Mouse (Mus musculus) MEL (cell line): ENCODE measurements around the gene Bcr. TPM values are rescaled to one million over a fixed set of nuclear protein-coding genes. Genes with fewer than 3 reads are reported as not detected.

Source experiments
- DNase-seq: peaks from one replicate; pipeline ENCODE4 v3.0.0; 2011; ENCODE audit warnings: low read depth, low spot score
- H3K27ac ChIP-seq: 2 replicates; pipeline ENCODE4 v1.5.1; 2012; ENCODE audit warnings: low read depth, mild to moderate bottlenecking, control low read depth, low read length, moderate library complexity; ENCODE audit not compliant: control insufficient read depth
- H3K27me3 ChIP-seq, 2 experiments: fragments of 150-350 bp in 1 of 2; sonication (generic) in 1 of 2; 2 replicates each; pipeline ENCODE4 v1.6.1; 2012; ENCODE audit warnings: low read length in 2 of 2, mild to moderate bottlenecking in 2 of 2, improper control_type of control experiment in 1 of 2, moderate library complexity in 1 of 2; ENCODE audit not compliant: insufficient read depth in 2 of 2, control insufficient read depth in 1 of 2
- H3K36me3 ChIP-seq, 2 experiments: 2 replicates each; pipeline ENCODE4 v1.6.1; 2012 to 2014; ENCODE audit warnings: low read length in 2 of 2, improper control_type of control experiment in 1 of 2, inconsistent platforms in 1 of 2, mild to moderate bottlenecking in 1 of 2; ENCODE audit not compliant: insufficient read depth in 2 of 2, control insufficient read depth in 1 of 2
- H3K4me1 ChIP-seq, 2 experiments: fragments of 150-350 bp in 1 of 2; sonication (generic) in 1 of 2; 2 replicates each; pipeline ENCODE4 v1.6.1; 2012; ENCODE audit warnings: low read length in 2 of 2, improper control_type of control experiment in 1 of 2, mild to moderate bottlenecking in 1 of 2; ENCODE audit not compliant: insufficient read depth in 2 of 2, control insufficient read depth in 1 of 2
- H3K4me3 ChIP-seq, 2 experiments: fragments of 150-350 bp in 1 of 2; sonication (generic) in 1 of 2; 2 replicates each; pipeline ENCODE4 v1.5.1; 2012; ENCODE audit warnings: low read depth in 2 of 2, low read length in 2 of 2, mild to moderate bottlenecking in 2 of 2, moderate library complexity in 2 of 2, control low read depth in 1 of 2, improper control_type of control experiment in 1 of 2; ENCODE audit not compliant: control insufficient read depth in 1 of 2, insufficient read depth in 1 of 2
- H3K79me2 ChIP-seq: 2 replicates; pipeline ENCODE4 v1.6.1; 2012; ENCODE audit warnings: mild to moderate bottlenecking, low read length, moderate library complexity; ENCODE audit not compliant: control insufficient read depth, poor library complexity, insufficient read depth
- H3K9ac ChIP-seq: 2 replicates; pipeline ENCODE4 v1.6.1; 2012; ENCODE audit warnings: low read depth, mild to moderate bottlenecking, control low read depth, low read length, moderate library complexity; ENCODE audit not compliant: control insufficient read depth, poor library complexity, severe bottlenecking
- H3K9me3 ChIP-seq: fragments of 150-350 bp; sonication (generic); replicated peaks from 2 replicates; pipeline ENCODE4 v1.6.1; 2012; ENCODE audit warnings: mild to moderate bottlenecking, low read length, improper control_type of control experiment, moderate library complexity; ENCODE audit not compliant: insufficient read depth
- BHLHE40 ChIP-seq: IDR thresholded peaks from 2 replicates; pipeline ENCODE4 v1.6.1; 2012; ENCODE audit warnings: low read depth, mild to moderate bottlenecking, inconsistent platforms, low read length, improper control_type of control experiment, borderline replicate concordance
- CHD1 ChIP-seq: IDR thresholded peaks from 2 replicates; pipeline ENCODE4 v1.6.1; 2012; ENCODE audit warnings: low read depth, mild to moderate bottlenecking, inconsistent platforms, low read length, improper control_type of control experiment
- CTCF ChIP-seq, 3 experiments: IDR thresholded peaks in 2 of 3; conservative IDR thresholded peaks in 1 of 3; 2 replicates each; pipeline ENCODE4 v1.5.1; 2011 to 2012; ENCODE audit warnings: low read length in 3 of 3, low read depth in 2 of 3, mild to moderate bottlenecking in 2 of 3, improper control_type of control experiment in 1 of 3, inconsistent platforms in 1 of 3, mixed read lengths in 1 of 3, moderate library complexity in 1 of 3; ENCODE audit not compliant: control insufficient read depth in 1 of 3, insufficient read depth in 1 of 3, poor library complexity in 1 of 3, severe bottlenecking in 1 of 3
- E2F4 ChIP-seq: IDR thresholded peaks from 2 replicates; pipeline ENCODE4 v1.6.1; 2011; ENCODE audit warnings: low read depth, low read length, improper control_type of control experiment, borderline replicate concordance
- ELF1 ChIP-seq: IDR thresholded peaks from 2 replicates; pipeline ENCODE4 v1.6.1; 2014; ENCODE audit warnings: low read depth, mild to moderate bottlenecking, inconsistent platforms, low read length, improper control_type of control experiment, moderate library complexity
- EP300 ChIP-seq, 2 experiments: IDR thresholded peaks; 2 replicates each; pipeline ENCODE4 v1.6.1; 2011; ENCODE audit warnings: improper control_type of control experiment in 2 of 2, low read length in 2 of 2, low read depth in 1 of 2, mild to moderate bottlenecking in 1 of 2
- ETS1 ChIP-seq: IDR thresholded peaks from 2 replicates; pipeline ENCODE4 v1.6.1; 2012; ENCODE audit warnings: low read depth, mild to moderate bottlenecking, inconsistent platforms, low read length, improper control_type of control experiment, moderate library complexity
- GABPA ChIP-seq: IDR thresholded peaks from 2 replicates; pipeline ENCODE4 v1.6.1; 2012; ENCODE audit warnings: low read depth, mild to moderate bottlenecking, inconsistent platforms, low read length, improper control_type of control experiment, moderate library complexity
- GATA1 ChIP-seq: IDR thresholded peaks from 2 replicates; pipeline ENCODE4 v1.6.1; 2011; ENCODE audit warnings: low read depth, low read length, improper control_type of control experiment
- KAT2A ChIP-seq: conservative IDR thresholded peaks from 2 replicates; pipeline ENCODE4 v1.6.1; 2012; ENCODE audit warnings: low read depth, low read length, improper control_type of control experiment, inconsistent platforms
- MAFK ChIP-seq: IDR thresholded peaks from 2 replicates; pipeline ENCODE4 v1.6.1; 2011; ENCODE audit warnings: low read depth, mild to moderate bottlenecking, low read length, improper control_type of control experiment, borderline replicate concordance
- MAX ChIP-seq: IDR thresholded peaks from 2 replicates; pipeline ENCODE4 v1.6.1; 2011; ENCODE audit warnings: low read length, improper control_type of control experiment
- MEF2A ChIP-seq: IDR thresholded peaks from 2 replicates; pipeline ENCODE4 v1.6.1; 2014; ENCODE audit warnings: low read depth, mild to moderate bottlenecking, inconsistent platforms, low read length, improper control_type of control experiment; ENCODE audit not compliant: poor library complexity, insufficient replicate concordance, severe bottlenecking; ENCODE audit errors: extremely low read depth
- MXI1 ChIP-seq: IDR thresholded peaks from 2 replicates; pipeline ENCODE4 v1.6.1; 2011; ENCODE audit warnings: mild to moderate bottlenecking, low read depth, low read length, improper control_type of control experiment
- NELFE ChIP-seq: IDR thresholded peaks from 2 replicates; pipeline ENCODE4 v1.6.1; 2011; ENCODE audit warnings: low read depth, low read length, improper control_type of control experiment
- NRF1 ChIP-seq: IDR thresholded peaks from 2 replicates; pipeline ENCODE4 v1.6.1; 2014; ENCODE audit warnings: low read depth, mild to moderate bottlenecking, inconsistent platforms, low read length, improper control_type of control experiment, moderate library complexity; ENCODE audit not compliant: poor library complexity, insufficient read depth, severe bottlenecking
- POLR2A ChIP-seq, 2 experiments: IDR thresholded peaks; 2 replicates each; pipeline ENCODE4 v1.6.1; 2011 to 2012; ENCODE audit warnings: low read length in 2 of 2, mild to moderate bottlenecking in 2 of 2, control low read depth in 1 of 2, improper control_type of control experiment in 1 of 2, low read depth in 1 of 2, moderate library complexity in 1 of 2; ENCODE audit not compliant: control insufficient read depth in 1 of 2, insufficient read depth in 1 of 2, poor library complexity in 1 of 2
- POLR2AphosphoS5 ChIP-seq: IDR thresholded peaks from 2 replicates; pipeline ENCODE4 v1.6.1; 2012; ENCODE audit warnings: low read depth, borderline replicate concordance, mild to moderate bottlenecking, inconsistent platforms, low read length, moderate library complexity, mixed read lengths
- RAD21 ChIP-seq: IDR thresholded peaks from 2 replicates; pipeline ENCODE4 v1.6.1; 2011; ENCODE audit warnings: mild to moderate bottlenecking, low read depth, low read length, improper control_type of control experiment
- SIN3A ChIP-seq: IDR thresholded peaks from 2 replicates; pipeline ENCODE4 v1.6.1; 2012; ENCODE audit warnings: low read length, improper control_type of control experiment, inconsistent platforms
- SMC3 ChIP-seq: IDR thresholded peaks from 2 replicates; pipeline ENCODE4 v1.6.1; 2011; ENCODE audit warnings: low read depth, low read length, improper control_type of control experiment
- TAL1 ChIP-seq: IDR thresholded peaks from 2 replicates; pipeline ENCODE4 v1.6.1; 2012; ENCODE audit warnings: mild to moderate bottlenecking, inconsistent platforms, low read length, moderate library complexity, mixed read lengths
- TBP ChIP-seq: IDR thresholded peaks from 2 replicates; pipeline ENCODE4 v1.8.0; 2011; ENCODE audit warnings: low read depth, low read length, improper control_type of control experiment
- TCF12 ChIP-seq: IDR thresholded peaks from 2 replicates; pipeline ENCODE4 v1.6.1; 2014; ENCODE audit warnings: low read depth, mild to moderate bottlenecking, inconsistent platforms, low read length, improper control_type of control experiment, moderate library complexity
- USF1 ChIP-seq: IDR thresholded peaks from 2 replicates; pipeline ENCODE4 v1.6.1; 2014; ENCODE audit warnings: low read depth, mild to moderate bottlenecking, inconsistent platforms, low read length, improper control_type of control experiment, moderate library complexity
- ZC3H11A ChIP-seq: IDR thresholded peaks from 2 replicates; pipeline ENCODE4 v1.6.1; 2012; ENCODE audit warnings: low read depth, mild to moderate bottlenecking, inconsistent platforms, low read length, improper control_type of control experiment
- ZKSCAN1 ChIP-seq: IDR thresholded peaks from 2 replicates; pipeline ENCODE4 v1.6.1; 2012; ENCODE audit warnings: low read depth, mild to moderate bottlenecking, inconsistent platforms, low read length, improper control_type of control experiment, moderate library complexity
- polyA plus RNA-seq, 2 experiments: library from polyadenylated mRNA; stranded (reverse) in 1 of 2; unstranded in 1 of 2; fragments of >175 nt in 1 of 2; fragments of >200 nt in 1 of 2; gene quantifications; 2 replicates each; pipeline versions ENCODE4 v1.2.1 to v1.2.4; 2012; ENCODE audit warnings: low replicate concordance in 2 of 2, low read depth in 1 of 2; ENCODE audit not compliant: insufficient read length in 2 of 2, insufficient read depth in 1 of 2, missing spikeins in 1 of 2
- total RNA-seq: library from RNA; depleted of rRNA; stranded (reverse); fragments of 300-350 nt; gene quantifications from 2 replicates; pipeline ENCODE4 v1.2.3, GENCODE M21; 2012

Gene Bcr
- total and polyA plus RNA-seq, 3 experiments, result not detected

- Histone ChIP-seq H3K79me2 (no peaks in the 10 kb centered on the region), H3K4me1 (no peaks in the 10 kb centered on the region), H3K36me3 (no peaks in the 10 kb centered on the region), H3K27ac (no peak overlapping the region), H3K9me3 (no peaks in the 10 kb centered on the region), H3K4me3 (no peak overlapping the region), H3K9ac (no peak overlapping the region), H3K27me3 (no peaks in the 10 kb centered on the region)
- DNase-seq, result no peak
- no peak for TF ChIP-seq ZKSCAN1
- TF ChIP-seq EP300 (IDR thresholded peaks at IDR 0.05; ENCODE audit: low read depth in 1 of 2, low read length in 2 of 2), result no peak
- TF ChIP-seq USF1, result no peak
- no peak for TF ChIP-seq TBP
- TF ChIP-seq SMC3, result no peak
- TF ChIP-seq TAL1, result no peak
- no peak for TF ChIP-seq NRF1
- TF ChIP-seq GATA1, result no peak
- TF ChIP-seq KAT2A, result no peak
- TF ChIP-seq MAX, result no peak
- no peak for TF ChIP-seq CTCF (IDR thresholded peaks at IDR 0.05 in 2 of 3, conservative IDR thresholded peaks at IDR 0.05 in 1 of 3; ENCODE audit: control insufficient read depth in 1 of 3, insufficient read depth in 1 of 3, low read depth in 2 of 3, low read length in 3 of 3, poor library complexity in 1 of 3, severe bottlenecking in 1 of 3)
- TF ChIP-seq SIN3A, result no peak
- TF ChIP-seq CHD1, result no peak
- TF ChIP-seq MEF2A, result no peak
- TF ChIP-seq POLR2A (IDR thresholded peaks at IDR 0.05; ENCODE audit: control insufficient read depth in 1 of 2, insufficient read depth in 1 of 2, low read depth in 1 of 2, low read length in 2 of 2, poor library complexity in 1 of 2), result no peak
- no peak for TF ChIP-seq POLR2AphosphoS5
- no peak for TF ChIP-seq MAFK
- no peak for TF ChIP-seq E2F4
- no peak for TF ChIP-seq BHLHE40
- no peak for TF ChIP-seq RAD21
These were observed 98.0 kb downstream of the Bcr start for GRCm38 (mm10) chr10:75158356-75158755.

GRCm38 (mm10) chr10:75160171-75160900 is 99.9 kb downstream of the Bcr start:
- TF ChIP-seq SIN3A (no peak), BHLHE40 (no peak), GABPA (no peak), NELFE (no peak), MAFK (no peak), TCF12 (no peak), USF1 (no peak), MXI1 (no peak), ETS1 (no peak), SMC3 (no peak), ELF1 (no peak), CHD1 (no peak), ZKSCAN1 (no peak), ZC3H11A (no peak)

More at GRCm38 (mm10) chr10:75160171-75160900, 99.9 kb downstream of the Bcr start:
- Histone ChIP-seq H3K4me3 (no peak overlapping the region), H3K27me3 (no peaks in the 10 kb centered on the region), H3K27ac (no peak overlapping the region), H3K36me3 (no peaks in the 10 kb centered on the region), H3K9ac (no peak overlapping the region), H3K9me3 (no peaks in the 10 kb centered on the region), H3K79me2 (no peaks in the 10 kb centered on the region), H3K4me1 (no peaks in the 10 kb centered on the region)
- DNase-seq, result no peak
